Mouse (Mus musculus) right cerebral cortex, postnatal 14 days (tissue): ENCODE measurements at regions not wholly inside any gene's neighbourhood (a gene's known extent, or its start where the extent isn't known, plus 50 kb on each side); places are given as distances from the start of the nearest gene placed in this dataset.

Experiments
- DNase-seq: peaks from one replicate; pipeline ENCODE4 v3.0.0; 2022

DNA sequence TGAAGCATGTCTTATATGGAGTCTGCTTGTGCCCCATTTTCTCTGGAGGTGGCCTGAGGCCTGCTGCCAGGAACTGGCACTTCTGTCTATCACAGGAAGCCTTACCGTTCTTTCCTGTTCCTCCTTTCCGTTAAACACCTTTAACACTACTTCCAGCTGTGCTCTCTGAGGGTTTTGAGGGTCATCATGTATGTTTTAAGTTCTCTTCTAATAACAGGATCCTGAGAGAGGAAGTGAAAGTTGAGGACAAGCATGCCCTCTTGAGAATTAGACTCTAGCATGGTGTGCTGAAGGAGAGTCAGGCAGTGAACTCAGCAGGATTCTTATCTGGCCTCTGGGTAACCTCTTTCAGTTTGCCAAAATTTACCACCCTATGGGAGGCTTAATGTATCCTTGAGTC is 418.0 kb upstream of the 9430069I07Rik start:
- no peak for DNase-seq

DNA sequence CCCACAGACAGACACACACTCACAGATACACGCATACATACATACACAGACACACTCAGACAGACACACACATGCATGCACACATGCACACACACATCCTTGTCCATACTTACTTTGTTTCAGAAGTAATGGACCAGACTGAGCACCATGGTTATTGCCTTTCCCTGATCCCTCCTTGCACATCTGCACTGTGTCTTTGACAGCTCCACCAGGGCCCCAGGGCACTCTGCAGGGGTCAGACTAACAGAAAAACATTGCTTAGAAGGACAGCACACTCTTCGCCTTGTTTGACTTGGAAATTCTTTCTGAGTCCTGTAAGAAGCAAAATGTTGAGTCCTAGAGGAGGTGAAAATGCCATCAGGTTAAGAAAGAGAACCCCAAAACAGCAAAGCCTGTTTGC is 394.1 kb upstream of the 9430069I07Rik start:
- no peak for DNase-seq

DNA sequence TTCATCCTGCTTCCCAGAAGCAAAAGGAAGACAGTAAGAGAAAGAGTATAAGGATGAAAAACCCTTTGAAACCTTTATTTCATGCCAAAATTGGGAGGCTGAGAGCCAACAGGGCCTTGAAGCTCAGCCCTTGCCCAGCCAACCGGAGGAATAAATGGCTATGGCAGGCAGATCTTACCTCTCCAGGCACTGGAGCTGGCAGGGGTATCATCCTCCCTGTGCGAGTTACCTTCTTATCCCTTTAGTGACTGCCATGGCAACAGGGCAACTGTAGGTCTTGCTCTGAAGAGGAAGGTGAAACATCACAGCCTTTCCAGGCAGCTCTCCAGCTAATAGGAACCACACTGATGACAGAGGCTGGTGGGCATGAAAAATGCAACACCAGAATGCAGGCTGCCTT is 393.3 kb upstream of the 9430069I07Rik start:
- DNase-seq, result no peak

DNA sequence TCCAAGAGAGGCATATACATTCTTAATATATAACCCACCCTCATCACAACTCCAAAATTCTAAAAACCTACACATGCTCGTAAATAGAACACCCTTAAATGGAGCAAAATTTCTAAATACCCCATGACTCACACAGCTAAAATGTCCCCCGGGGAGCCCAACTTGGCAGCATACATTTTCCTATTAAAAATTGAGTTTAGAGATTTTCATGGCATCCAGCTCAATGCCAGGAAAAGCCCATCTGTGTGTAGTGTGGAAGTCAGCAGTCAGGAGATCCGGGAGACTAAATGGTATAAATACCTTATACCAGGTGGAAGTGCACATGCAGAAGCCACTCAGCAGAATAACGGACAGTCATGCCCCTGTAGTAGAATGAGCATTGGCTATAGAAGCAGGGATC is 389.4 kb upstream of the 9430069I07Rik start:
- DNase-seq, result no peak

DNA sequence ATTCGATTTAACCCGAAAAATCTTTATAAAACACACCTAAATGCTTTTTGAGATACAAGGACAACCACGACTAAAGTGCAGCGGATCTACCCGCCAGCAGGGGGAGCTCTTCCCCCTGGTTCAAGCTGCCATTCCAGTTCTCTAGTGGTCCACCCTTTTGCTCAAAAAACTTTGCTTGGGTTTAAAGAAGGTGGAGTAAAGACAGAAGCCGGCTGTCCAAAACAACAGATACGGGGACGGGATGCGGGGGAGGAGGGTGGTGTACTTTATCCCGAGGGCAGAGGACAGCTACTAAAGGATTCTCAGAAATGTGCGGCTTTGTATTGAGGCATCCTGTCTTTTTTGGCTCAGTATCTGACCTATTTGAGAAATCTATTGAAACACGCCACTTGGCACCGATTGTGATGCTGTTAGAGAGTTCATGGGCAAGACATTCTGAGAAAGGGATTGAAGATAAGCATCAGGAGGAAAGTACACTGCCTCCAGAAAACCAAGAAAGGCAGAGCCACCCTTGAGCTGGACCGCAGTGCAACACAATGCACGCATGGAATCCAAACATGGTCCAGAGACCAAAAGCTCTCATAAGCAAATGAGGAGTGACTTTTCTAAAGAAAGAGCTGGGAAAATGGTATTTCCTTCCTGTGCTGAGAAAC is 385.6 kb upstream of the 9430069I07Rik start:
- peak; percentile 44 for DNase-seq

DNA sequence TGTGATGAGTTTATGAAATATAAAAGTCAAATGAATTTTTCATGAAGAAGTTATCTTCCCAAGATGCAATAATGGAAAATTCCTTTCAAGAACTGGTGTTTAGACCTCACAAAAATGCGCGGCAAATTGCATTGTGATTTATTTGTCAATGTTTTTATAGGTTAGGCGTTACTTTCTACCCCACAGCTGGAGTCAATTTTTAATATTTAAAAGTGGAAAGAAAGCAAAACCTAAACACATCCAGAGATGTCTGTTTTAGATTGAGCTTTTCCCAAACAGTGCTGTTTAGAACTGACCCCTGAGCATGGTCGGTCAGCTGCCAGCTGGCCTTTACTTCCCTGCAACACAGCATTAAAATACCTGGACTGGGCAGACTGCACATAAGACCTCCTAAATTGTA is 383.8 kb upstream of the 9430069I07Rik start:
- no peak for DNase-seq
